Mouse (Mus musculus) liver, embryonic 13.5 days (tissue): Measurements from ENCODE around the gene Hoxd12. TPM values are rescaled to one million over a fixed set of nuclear protein-coding genes. Genes with fewer than 3 reads are reported as not detected.
A peak's percentile ranks its signal among the peaks of the same experiment; 100 is the strongest.

Experiments used
- ATAC-seq: fragments of 200-750 bp; cut with Nextera tagmentation; 2 replicates; pipeline ENCODE4 v1.8.0; 2017; ENCODE audit warnings: low read depth, mild to moderate bottlenecking, moderate number of reproducible peaks, moderate library complexity
- DNase-seq: peaks from one replicate; pipeline ENCODE4 v3.0.0; 2022
- H3K27ac ChIP-seq: fragments of 300-500 bp; sonication (generic); 2 replicates; pipeline ENCODE4 v1.5.1; 2015; ENCODE audit warnings: moderate library complexity, mild to moderate bottlenecking, inconsistent platforms
- H3K27me3 ChIP-seq: fragments of 300-500 bp; sonication (generic); 2 replicates; pipeline ENCODE4 v1.6.1; 2015; ENCODE audit warnings: mild to moderate bottlenecking, inconsistent platforms
- H3K36me3 ChIP-seq: fragments of 300-500 bp; sonication (generic); 2 replicates; pipeline ENCODE4 v1.6.1; 2015; ENCODE audit warnings: mild to moderate bottlenecking, inconsistent platforms
- H3K4me1 ChIP-seq: fragments of 300-500 bp; sonication (generic); replicated peaks from 2 replicates; pipeline ENCODE4 v1.6.1; 2015; ENCODE audit warnings: inconsistent platforms
- H3K4me2 ChIP-seq: fragments of 300-500 bp; sonication (generic); 2 replicates; pipeline ENCODE4 v1.6.1; 2015; ENCODE audit warnings: inconsistent platforms, mild to moderate bottlenecking, moderate library complexity
- H3K4me3 ChIP-seq: fragments of 300-500 bp; sonication (generic); replicated peaks from 2 replicates; pipeline ENCODE4 v1.5.1; 2015; ENCODE audit warnings: mild to moderate bottlenecking, inconsistent platforms
- H3K9ac ChIP-seq: fragments of 300-500 bp; sonication (generic); 2 replicates; pipeline ENCODE4 v1.6.1; 2015; ENCODE audit warnings: mild to moderate bottlenecking, inconsistent platforms
- H3K9me3 ChIP-seq: fragments of 300-500 bp; sonication (generic); replicated peaks from 2 replicates; pipeline ENCODE4 v1.6.1; 2016; ENCODE audit warnings: inconsistent platforms
- WGBS: fragments of 180-500 bp; shearing (Covaris S2); methylation state at CpG from one replicate; pipeline ENCODE4 v1.1.7; 2015; ENCODE audit not compliant: insufficient replicate concordance; 5-methylcytosine and 5-hydroxymethylcytosine counted together
- polyA plus RNA-seq: library from polyadenylated mRNA; unstranded; fragments of >200 nt; fragmentation: Nextera tagmentation; extraction: Ambion mirVana; gene quantifications from 2 replicates; pipeline ENCODE4 v1.2.1, GENCODE M21; 2015

Hoxd12 gene
- polyA plus RNA-seq, result not detected in 2 replicates

- ATAC-seq, result no peak
- Histone ChIP-seq H3K36me3 (no peaks in the 10 kb centered on the region), H3K27me3 (peaks cover 100% of the 10 kb centered on the region), H3K4me2 (no peak within 1 kb of the TSS), H3K4me3 (no peak within 1 kb of the TSS), H3K27ac (no peak within 1 kb of the TSS), H3K4me1 (peaks cover 3% of the 10 kb centered on the region; the same call in 1 of the 2 replicates), H3K9ac (no peak within 1 kb of the TSS), H3K9me3 (no peaks in the 10 kb centered on the region)
- no peak for DNase-seq
- 5% methylated on average over 47 of the region's 47 CpGs for WGBS
Observed at GRCm38 (mm10) chr2:74674881-74675665, at the start of gene Hoxd12. TSS of gene Hoxd12 (plus strand) at chr2:74675013.

GRCm38 (mm10) chr2:74635412-74635811 lies 39.4 kb upstream of the Hoxd12 start:
- Histone ChIP-seq H3K9me3 (no peaks in the 10 kb centered on the region), H3K4me2 (no peak overlapping the region), H3K27me3 (no peaks in the 10 kb centered on the region), H3K27ac (no peak overlapping the region), H3K4me1 (no peaks in the 10 kb centered on the region), H3K36me3 (no peaks in the 10 kb centered on the region), H3K9ac (no peak overlapping the region), H3K4me3 (no peak overlapping the region)
- WGBS, result 37% methylated on average over 4 of the region's 4 CpGs
- DNase-seq (no peak), ATAC-seq (no peak)

GRCm38 (mm10) chr2:74642431-74642830 lies 32.4 kb upstream of the Hoxd12 start:
- 53% methylated on average over 5 of the region's 5 CpGs for WGBS
- DNase-seq (no peak), ATAC-seq (no peak)
- Histone ChIP-seq H3K4me3 (no peak overlapping the region), H3K27ac (no peak overlapping the region), H3K4me1 (no peaks in the 10 kb centered on the region), H3K9me3 (no peaks in the 10 kb centered on the region), H3K36me3 (no peaks in the 10 kb centered on the region), H3K9ac (no peak overlapping the region), H3K27me3 (peaks cover 34% of the 10 kb centered on the region), H3K4me2 (no peak overlapping the region)

- ATAC-seq (no peak), DNase-seq (no peak)
- no peak overlapping the region for H3K9ac ChIP-seq
- H3K27ac ChIP-seq, result no peak overlapping the region
- WGBS, result 50% methylated on average over 3 of the region's 3 CpGs
- H3K4me1 ChIP-seq, result no peaks in the 10 kb centered on the region
- no peaks in the 10 kb centered on the region for H3K36me3 ChIP-seq
- H3K4me3 ChIP-seq, result no peak overlapping the region
- no peaks in the 10 kb centered on the region for H3K9me3 ChIP-seq
- peaks cover 66% of the 10 kb centered on the region for H3K27me3 ChIP-seq
- H3K4me2 ChIP-seq, result no peak overlapping the region
Observed at GRCm38 (mm10) chr2:74645631-74646030, 29.2 kb upstream of the Hoxd12 start.

- Histone ChIP-seq H3K27ac (no peak overlapping the region), H3K4me1 (no peaks in the 10 kb centered on the region), H3K4me3 (no peak overlapping the region), H3K36me3 (no peaks in the 10 kb centered on the region), H3K9me3 (no peaks in the 10 kb centered on the region), H3K9ac (no peak overlapping the region), H3K4me2 (no peak overlapping the region), H3K27me3 (peaks cover 81% of the 10 kb centered on the region)
- DNase-seq (no peak), ATAC-seq (no peak)
- 17% methylated on average over 7 of the region's 7 CpGs for WGBS
Observed at GRCm38 (mm10) chr2:74647082-74647864, 27.5 kb upstream of the Hoxd12 start.

- no peak overlapping the region for H3K4me2 ChIP-seq
- DNase-seq, result no peak
- no peak for ATAC-seq
- no peak overlapping the region for H3K9ac ChIP-seq
- no peak overlapping the region for H3K27ac ChIP-seq
- no peaks in the 10 kb centered on the region for H3K36me3 ChIP-seq
- no peaks in the 10 kb centered on the region for H3K9me3 ChIP-seq
- H3K27me3 ChIP-seq, result peaks cover 91% of the 10 kb centered on the region
- H3K4me1 ChIP-seq, result peaks cover 3% of the 10 kb centered on the region; the same call in 1 of the 2 replicates
- no peak overlapping the region for H3K4me3 ChIP-seq
- 22% methylated on average over 2 of the region's 2 CpGs for WGBS
Observed at GRCm38 (mm10) chr2:74652996-74653340, 21.8 kb upstream of the Hoxd12 start.

GRCm38 (mm10) chr2:74653781-74654535 lies 20.9 kb upstream of the Hoxd12 start:
- Histone ChIP-seq H3K9ac (no peak overlapping the region), H3K27ac (no peak overlapping the region), H3K36me3 (no peaks in the 10 kb centered on the region), H3K4me2 (no peak overlapping the region), H3K4me1 (peaks cover 3% of the 10 kb centered on the region; the same call in 1 of the 2 replicates), H3K27me3 (peaks cover 91% of the 10 kb centered on the region), H3K9me3 (no peaks in the 10 kb centered on the region), H3K4me3 (no peak overlapping the region)
- no peak for ATAC-seq
- 9% methylated on average over 17 of the region's 17 CpGs for WGBS
- no peak for DNase-seq

GRCm38 (mm10) chr2:74654743-74655419 lies 19.9 kb upstream of the Hoxd12 start:
- Histone ChIP-seq H3K4me3 (no peak overlapping the region), H3K4me2 (no peak overlapping the region), H3K27me3 (peaks cover 91% of the 10 kb centered on the region), H3K36me3 (no peaks in the 10 kb centered on the region), H3K9me3 (no peaks in the 10 kb centered on the region), H3K4me1 (peaks cover 3% of the 10 kb centered on the region; the same call in 1 of the 2 replicates), H3K9ac (no peak overlapping the region), H3K27ac (no peak overlapping the region)
- DNase-seq, result no peak
- WGBS, result 8% methylated on average over 19 of the region's 20 CpGs
- ATAC-seq, result no peak

- Histone ChIP-seq H3K27me3 (peaks cover 91% of the 10 kb centered on the region), H3K9me3 (no peaks in the 10 kb centered on the region), H3K4me1 (peaks cover 3% of the 10 kb centered on the region; the same call in 1 of the 2 replicates), H3K27ac (no peak overlapping the region), H3K36me3 (no peaks in the 10 kb centered on the region), H3K4me3 (peak overlapping the region; percentile 44), H3K9ac (no peak overlapping the region), H3K4me2 (peak overlapping the region; percentile 53)
- under 1% methylated on average over 37 of the region's 47 CpGs for WGBS
- ATAC-seq (no peak), DNase-seq (no peak)
Observed at GRCm38 (mm10) chr2:74655420-74655781, 19.4 kb upstream of the Hoxd12 start.

GRCm38 (mm10) chr2:74655821-74656631 lies 18.8 kb upstream of the Hoxd12 start:
- Histone ChIP-seq H3K4me2 (peak overlapping the region; percentile 53), H3K4me1 (peaks cover 3% of the 10 kb centered on the region; the same call in 1 of the 2 replicates), H3K9me3 (no peaks in the 10 kb centered on the region), H3K27me3 (peaks cover 91% of the 10 kb centered on the region), H3K9ac (no peak overlapping the region), H3K27ac (no peak overlapping the region), H3K4me3 (peak overlapping the region; percentile 44), H3K36me3 (no peaks in the 10 kb centered on the region)
- under 1% methylated on average over 59 of the region's 69 CpGs for WGBS
- ATAC-seq (no peak), DNase-seq (no peak)
